Mouse (Mus musculus): Measurements from ENCODE around the gene Fam83g.

- TF ChIP-seq GATA1 (IDR thresholded peaks at IDR 0.05; ENCODE audit: borderline replicate concordance, low read length) (no peak), CTCF (IDR thresholded peaks at IDR 0.05; ENCODE audit: low read depth, low read length) (no peak), GATA2 (IDR thresholded peaks at IDR 0.05; ENCODE audit: borderline replicate concordance, low read depth, low read length) (no peak), POLR2AphosphoS5 (IDR thresholded peaks at IDR 0.05; ENCODE audit: insufficient replicate concordance, low read depth, low read length) (no peak)
Observed at GRCm38 (mm10) chr11:61667782-61668181, 16.1 kb upstream of the Fam83g start.
